41 mouse cellular contexts compared by ENCODE assay signal in genomic region chr16:57071132-57071639, GRCm38 (mm10). TPM values are rescaled to one million over a fixed set of nuclear protein-coding genes. Genes with fewer than 3 reads are reported as not detected.
"Had no signal": no experiment of that assay in that cellular context is flagged by ENCODE, and none has a peak within 500 bp of the region (broad histone marks: within the 10 kb centered on the region; RNA-seq: fewer than 3 reads in every experiment).

Gene Tmem45a2, minus strand, starts transcription at chr16:57071372.

- H3K4me2 ChIP-seq: limb, embryonic 12.5 days; limb, embryonic 13.5 days; limb, embryonic 15.5 days; liver, embryonic 11.5 days; liver, embryonic 12.5 days; liver, embryonic 13.5 days; liver, embryonic 15.5 days; lung, embryonic 14.5 days; lung, embryonic 15.5 days; midbrain, embryonic 11.5 days; midbrain, embryonic 12.5 days; midbrain, embryonic 13.5 days; midbrain, embryonic 15.5 days had no signal

- ATAC-seq: liver, embryonic 12.5 days; liver, postnatal 0 days; lung, postnatal 0 days; midbrain, embryonic 13.5 days; midbrain, embryonic 15.5 days; midbrain, embryonic 16.5 days had no signal

- H3K9me3 ChIP-seq: limb, embryonic 10.5 days; limb, embryonic 12.5 days; limb, embryonic 13.5 days; limb, embryonic 15.5 days; liver, embryonic 12.5 days; liver, embryonic 13.5 days; liver, embryonic 15.5 days; lung, embryonic 15.5 days; megakaryocyte, embryonic 14.5 days; midbrain, embryonic 10.5 days; midbrain, embryonic 12.5 days; midbrain, embryonic 13.5 days; midbrain, embryonic 15.5 days had no signal

- H3K4me3 ChIP-seq: limb, embryonic 10.5 days; limb, embryonic 12.5 days; limb, embryonic 13.5 days; limb, embryonic 15.5 days; liver, embryonic 12.5 days; liver, embryonic 13.5 days; liver, embryonic 15.5 days; lung, embryonic 15.5 days; megakaryocyte, embryonic 14.5 days; midbrain, embryonic 10.5 days; midbrain, embryonic 12.5 days; midbrain, embryonic 13.5 days; midbrain, embryonic 15.5 days; myocyte had no signal

- H3K27me3 ChIP-seq: limb, embryonic 12.5 days; limb, embryonic 13.5 days; limb, embryonic 15.5 days; liver, embryonic 12.5 days; liver, embryonic 13.5 days; liver, embryonic 15.5 days; lung, embryonic 15.5 days; megakaryocyte, embryonic 14.5 days; midbrain, embryonic 12.5 days; midbrain, embryonic 13.5 days; midbrain, embryonic 15.5 days had no signal

- DNase-seq: left cerebral cortex, postnatal 4 days; liver; liver, embryonic 13.5 days; liver, postnatal 0 days; lung, adult 18-20 months; lung, adult 2 months; lung, embryonic 14.5 days; lung, postnatal 10 days; lung, postnatal 14 days; lung, postnatal 36 days; lung, postnatal 4 days; midbrain, embryonic 14.5 days had no signal

- H3K4me1 ChIP-seq: limb, embryonic 10.5 days; limb, embryonic 12.5 days; limb, embryonic 13.5 days; limb, embryonic 15.5 days; liver, embryonic 12.5 days; liver, embryonic 13.5 days; liver, embryonic 15.5 days; lung, embryonic 15.5 days; megakaryocyte, embryonic 14.5 days; midbrain, embryonic 10.5 days; midbrain, embryonic 12.5 days; midbrain, embryonic 13.5 days; midbrain, embryonic 15.5 days had no signal

- H3K36me3 ChIP-seq: limb, embryonic 10.5 days; limb, embryonic 12.5 days; limb, embryonic 13.5 days; limb, embryonic 15.5 days; liver, embryonic 12.5 days; liver, embryonic 13.5 days; liver, embryonic 15.5 days; lung, embryonic 15.5 days; midbrain, embryonic 10.5 days; midbrain, embryonic 12.5 days; midbrain, embryonic 13.5 days; midbrain, embryonic 15.5 days had no signal

- H3K27ac ChIP-seq: limb, embryonic 10.5 days; limb, embryonic 12.5 days; limb, embryonic 13.5 days; limb, embryonic 15.5 days; liver, embryonic 12.5 days; liver, embryonic 13.5 days; liver, embryonic 14.5 days; liver, embryonic 15.5 days; lung, embryonic 15.5 days; macrophage; midbrain, embryonic 10.5 days; midbrain, embryonic 12.5 days; midbrain, embryonic 13.5 days; midbrain, embryonic 15.5 days had no signal

- H3K9ac ChIP-seq: limb, embryonic 12.5 days; limb, embryonic 13.5 days; limb, embryonic 15.5 days; liver, embryonic 12.5 days; liver, embryonic 13.5 days; liver, embryonic 14.5 days; liver, embryonic 15.5 days; liver, postnatal 0 days; lung, embryonic 14.5 days; lung, embryonic 15.5 days; midbrain, embryonic 12.5 days; midbrain, embryonic 13.5 days; midbrain, embryonic 15.5 days had no signal

RNA-seq across cellular contexts. Expression of gene Tmem45a2, which starts in this region (rescaled TPM):
- total RNA-seq: left cerebral cortex, postnatal 10 days; left cerebral cortex, postnatal 14 days; left cerebral cortex, postnatal 25 days; left cerebral cortex, postnatal 4 days; liver, adult 2 months; megakaryocyte-erythroid progenitor cell, adult 5-6 weeks; midbrain, postnatal 0 days; monocyte, adult 5-6 weeks had no signal
- polyA plus RNA-seq: limb, embryonic 10.5 days; limb, embryonic 11.5 days; limb, embryonic 12.5 days; limb, embryonic 14.5 days; limb, embryonic 15.5 days; liver, adult 2 months; liver, embryonic 11.5 days; liver, embryonic 12.5 days; liver, embryonic 13.5 days; lung, embryonic 15.5 days; lung, postnatal 0 days; macrophage; midbrain, embryonic 10.5 days; midbrain, embryonic 11.5 days; midbrain, embryonic 12.5 days; midbrain, embryonic 13.5 days; midbrain, embryonic 14.5 days; midbrain, embryonic 15.5 days; midbrain, embryonic 16.5 days; myocyte; neural tube, embryonic 11.5 days had no signal
